In genomic region chr10:99641784-99642183, GRCm38 (mm10) we compare ENCODE assay signal across 8 mouse cellular contexts.
DNase-seq lines count a peak whose midpoint lies in the region; ATAC-seq and TF ChIP-seq lines count a peak whose summit lies in the region.
"Had no signal": no experiment of that assay in that cellular context is flagged by ENCODE, and none has a peak within 500 bp of the region (broad histone marks: within the 10 kb centered on the region; RNA-seq: fewer than 3 reads in every experiment).

No protein-coding gene starts in this region.

- H3K36me3 ChIP-seq in intestine, embryonic 15.5 days = no peaks in the 10 kb centered on the region
- no peaks in the 10 kb centered on the region for H3K36me3 ChIP-seq in midbrain, embryonic 16.5 days (ENCODE audit: control insufficient read depth, insufficient read depth, low read length)

- no peaks in the 10 kb centered on the region for H3K27me3 ChIP-seq in intestine, embryonic 15.5 days (replicated peaks)
- H3K27me3 ChIP-seq in midbrain, embryonic 16.5 days (ENCODE audit: control insufficient read depth, insufficient read depth, low read depth, low read length) = no peaks in the 10 kb centered on the region

- H3K4me2 ChIP-seq in intestine, embryonic 15.5 days (replicated peaks) = no peak overlapping the region
- no peak overlapping the region for H3K4me2 ChIP-seq in midbrain, embryonic 16.5 days (ENCODE audit: low read length)

- no peaks in the 10 kb centered on the region for H3K9me3 ChIP-seq in intestine, embryonic 15.5 days
- H3K9me3 ChIP-seq in midbrain, embryonic 16.5 days (replicated peaks; ENCODE audit: control insufficient read depth, low read length, poor library complexity, severe bottlenecking) = no peaks in the 10 kb centered on the region

- TF ChIP-seq CTCF in gastrocnemius, adult 2 months (IDR thresholded peaks at IDR 0.05) = peak; percentile 73

- H3K9ac ChIP-seq in intestine, embryonic 15.5 days = no peak overlapping the region
- no peak overlapping the region for H3K9ac ChIP-seq in midbrain, embryonic 16.5 days (ENCODE audit: low read depth, low read length)

- intact Hi-C loops in gastrocnemius, adult 2 months (cut with DNase I) = loop anchor here (5.0 to 10.0 kb wide), 4 partner anchors 203 to 836 kb away; partner anchors contain the start of gene Kitl
- intact Hi-C loops in left cerebral cortex, postnatal 14 days (cut with DNase I) = loop anchor here (5.0 kb wide), 4 partner anchors 376 to 836 kb away; partner anchors contain the start of gene Kitl

- peak overlapping the region; percentile 24 for H3K4me3 ChIP-seq in gastrocnemius, adult 2 months
- no peak overlapping the region for H3K4me3 ChIP-seq in intestine, embryonic 15.5 days (replicated peaks)
- no peak overlapping the region for H3K4me3 ChIP-seq in midbrain, embryonic 16.5 days (ENCODE audit: low read depth, low read length)

- H3K4me1 ChIP-seq in intestine, embryonic 15.5 days (replicated peaks) = no peaks in the 10 kb centered on the region
- H3K4me1 ChIP-seq in midbrain, embryonic 16.5 days (ENCODE audit: control insufficient read depth, insufficient read depth, low read length) = no peaks in the 10 kb centered on the region

- DNase-seq in WW6 (ENCODE audit: low read depth, low spot score) = peak; percentile 7
- DNase-seq in cerebellum, postnatal 25 days = peak; percentile 25 to 57
- peak; percentile 44 for DNase-seq in gastrocnemius, adult 2 months
- DNase-seq in left cerebral cortex, postnatal 14 days (ENCODE audit: low spot score in 2 of 2) = peak; percentile 66 to 75
- DNase-seq in spleen, postnatal 36 days (ENCODE audit: low spot score in 2 of 2) = peak; percentile 27 to 34

- H3K27ac ChIP-seq in gastrocnemius, adult 2 months = peak overlapping the region; percentile 58; the same call in 1 of the 2 replicates
- no peak overlapping the region for H3K27ac ChIP-seq in intestine, embryonic 15.5 days
- no peak overlapping the region for H3K27ac ChIP-seq in midbrain, embryonic 16.5 days (ENCODE audit: low read length)
- H3K27ac ChIP-seq: macrophage had no signal

- ATAC-seq in intestine, embryonic 15.5 days = peak; percentile 80
- ATAC-seq in midbrain, embryonic 16.5 days = peak; percentile 85

- 10% methylated on average over 11 of the region's 11 CpGs for WGBS in intestine, embryonic 15.5 days
- 9% methylated on average over 11 of the region's 11 CpGs for WGBS in midbrain, embryonic 16.5 days

Comparison
In these comparisons a context has a peak if more than half of its experiments do, and no peak if none do; other contexts are left out.
1. DNase-seq: peak in every context shown above with its lines; median percentile 70 in left cerebral cortex, postnatal 14 days; 44 in gastrocnemius, adult 2 months; 41 in cerebellum, postnatal 25 days; 30 in spleen, postnatal 36 days; 7 in WW6.